Comparison of ENCODE assay signal across 9 mouse cellular contexts in the genomic region with DNA sequence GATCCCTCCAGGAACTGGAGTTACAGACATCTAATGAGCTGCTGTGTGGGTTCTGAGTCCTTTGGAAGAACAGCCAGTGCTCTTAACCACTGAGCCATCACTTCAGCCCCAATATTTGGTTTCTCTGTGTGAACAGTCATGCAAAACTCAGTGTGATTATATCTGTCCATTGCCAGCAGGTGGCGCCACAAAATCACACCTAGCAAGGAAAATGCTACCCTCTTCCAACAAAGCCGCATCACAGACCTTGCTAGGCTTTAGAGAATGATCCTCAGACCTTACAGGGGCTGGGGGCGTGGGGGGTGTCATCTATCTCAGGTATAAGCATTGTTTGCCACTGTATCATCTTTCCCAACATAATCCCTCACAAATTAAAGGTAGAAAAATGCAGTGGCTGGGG. TPM values are rescaled to one million over a fixed set of nuclear protein-coding genes. Genes with fewer than 3 reads are reported as not detected.
A peak's percentile ranks its signal among the peaks of the same experiment; 100 is the strongest.
DNase-seq lines count a peak whose midpoint lies in the region; ATAC-seq lines count a peak whose summit lies in the region.
"Had no signal": no experiment of that assay in that cellular context is flagged by ENCODE, and none has a peak within 500 bp of the region (broad histone marks: within the 10 kb centered on the region; RNA-seq: fewer than 3 reads in every experiment).

No protein-coding gene starts in this region.

- H3K4me1 ChIP-seq in hindbrain, embryonic 11.5 days (replicated peaks; ENCODE audit: control insufficient read depth, insufficient read depth, low read length), result peaks cover 2% of the 10 kb centered on the region
- peaks cover 13% of the 10 kb centered on the region for H3K4me1 ChIP-seq in hindbrain, embryonic 12.5 days
- peaks cover 31% of the 10 kb centered on the region for H3K4me1 ChIP-seq in liver, embryonic 13.5 days (replicated peaks)

- peaks cover 3% of the 10 kb centered on the region; the same call in 1 of the 2 replicates for H3K27me3 ChIP-seq in hindbrain, embryonic 11.5 days (ENCODE audit: control insufficient read depth, insufficient read depth, low read length)
- H3K27me3 ChIP-seq in hindbrain, embryonic 12.5 days, result peaks cover 14% of the 10 kb centered on the region; the same call in 1 of the 2 replicates
- H3K27me3 ChIP-seq in liver, embryonic 13.5 days, result peaks cover 34% of the 10 kb centered on the region

- H3K4me2 ChIP-seq in hindbrain, embryonic 11.5 days (replicated peaks; ENCODE audit: low read depth, low read length), result no peak overlapping the region
- no peak overlapping the region for H3K4me2 ChIP-seq in hindbrain, embryonic 12.5 days (replicated peaks)
- H3K4me2 ChIP-seq in liver, embryonic 13.5 days, result no peak overlapping the region
- H3K4me2 ChIP-seq: embryonic facial prominence, embryonic 13.5 days had no signal

- H3K27ac ChIP-seq in hindbrain, embryonic 11.5 days (ENCODE audit: low read depth, low read length), result no peak overlapping the region
- H3K27ac ChIP-seq in hindbrain, embryonic 12.5 days, result no peak overlapping the region
- H3K27ac ChIP-seq in liver, embryonic 13.5 days, result no peak overlapping the region
- H3K27ac ChIP-seq: embryonic facial prominence, embryonic 13.5 days had no signal

- H3K36me3 ChIP-seq in hindbrain, embryonic 11.5 days (ENCODE audit: control insufficient read depth, insufficient read depth, low read length), result no peaks in the 10 kb centered on the region
- H3K36me3 ChIP-seq in hindbrain, embryonic 12.5 days, result no peaks in the 10 kb centered on the region
- H3K36me3 ChIP-seq in liver, embryonic 13.5 days, result no peaks in the 10 kb centered on the region
- H3K36me3 ChIP-seq: embryonic facial prominence, embryonic 13.5 days had no signal

- 4% methylated on average over 3 of the region's 3 CpGs for WGBS in hindbrain, embryonic 11.5 days
- WGBS in hindbrain, embryonic 12.5 days, result 0% methylated on average over 3 of the region's 3 CpGs
- whole genome bisulfite sequencing in liver, embryonic 13.5 days (ENCODE audit: insufficient replicate concordance), result 0% methylated on average over 3 of the region's 3 CpGs

- no peak for ATAC-seq in hindbrain, embryonic 11.5 days (ENCODE audit: low FRiP score)
- no peak for ATAC-seq in hindbrain, embryonic 12.5 days (ENCODE audit: low FRiP score)
- peak; percentile 25 for ATAC-seq in inflammation-experienced regulatory T-cells, adult 6 months
- no peak for ATAC-seq in liver, embryonic 13.5 days (ENCODE audit: low read depth)

- DNase-seq in hindbrain, embryonic 11.5 days (ENCODE audit: low spot score), result peak; percentile 90
- DNase-seq in adrenal gland, adult 18-20 months (ENCODE audit: low spot score in 2 of 2), result peak; percentile 83 to 94
- DNase-seq in embryo, embryonic 11.5 days (ENCODE audit: low read depth, low spot score), result peak; percentile 84
- peak; percentile 53 for DNase-seq in liver, embryonic 13.5 days
- peak; percentile 90 for DNase-seq in retina, postnatal 1 day
- peak; percentile 95 for DNase-seq in thymus, postnatal 4 days

- no peak overlapping the region for H3K9ac ChIP-seq in hindbrain, embryonic 11.5 days (ENCODE audit: low read depth, low read length)
- no peak overlapping the region for H3K9ac ChIP-seq in hindbrain, embryonic 12.5 days
- H3K9ac ChIP-seq in liver, embryonic 13.5 days, result no peak overlapping the region
- H3K9ac ChIP-seq: embryonic facial prominence, embryonic 13.5 days had no signal

- no peak overlapping the region for H3K4me3 ChIP-seq in hindbrain, embryonic 11.5 days (ENCODE audit: low read depth, low read length)
- no peak overlapping the region for H3K4me3 ChIP-seq in hindbrain, embryonic 12.5 days
- no peak overlapping the region for H3K4me3 ChIP-seq in liver, embryonic 13.5 days (replicated peaks)
- H3K4me3 ChIP-seq: embryonic facial prominence, embryonic 13.5 days had no signal

- no peaks in the 10 kb centered on the region for H3K9me3 ChIP-seq in hindbrain, embryonic 11.5 days (ENCODE audit: control insufficient read depth, low read length)
- no peaks in the 10 kb centered on the region for H3K9me3 ChIP-seq in hindbrain, embryonic 12.5 days (replicated peaks)
- H3K9me3 ChIP-seq in liver, embryonic 13.5 days (replicated peaks), result no peaks in the 10 kb centered on the region
- H3K9me3 ChIP-seq: embryonic facial prominence, embryonic 13.5 days had no signal

RNA-seq across cellular contexts. Expression of gene Pkdcc, which starts 56.4 kb away (rescaled TPM):
- polyA plus RNA-seq in hindbrain, embryonic 11.5 days (2014; fragmentation: Nextera tagmentation; extraction: Ambion mirVana), result 9.6 and 10.8 TPM in 2 replicates
- 14.6 and 17.9 TPM in 2 replicates for polyA plus RNA-seq in hindbrain, embryonic 12.5 days (2016; fragmentation: Nextera tagmentation; extraction: Ambion mirVana)
- 100 to 1,000 TPM in 1 of 2 experiments, 10 to 100 TPM in 1; 37.9 to 116 TPM for total RNA-seq in adrenal gland, adult 18-20 months (2021)
- under 1 TPM in 2 of 3 experiments, not detected in 1; 0.67 to 0.78 TPM for polyA plus RNA-seq in inflammation-experienced regulatory T-cells, adult 6 months (2017; shearing (Covaris generic))
- polyA plus RNA-seq in liver, embryonic 13.5 days (2015; fragmentation: Nextera tagmentation; extraction: Ambion mirVana), result 2.6 and 3.5 TPM in 2 replicates
